ENCODE assay signal across 32 mouse cellular contexts in the genomic region with DNA sequence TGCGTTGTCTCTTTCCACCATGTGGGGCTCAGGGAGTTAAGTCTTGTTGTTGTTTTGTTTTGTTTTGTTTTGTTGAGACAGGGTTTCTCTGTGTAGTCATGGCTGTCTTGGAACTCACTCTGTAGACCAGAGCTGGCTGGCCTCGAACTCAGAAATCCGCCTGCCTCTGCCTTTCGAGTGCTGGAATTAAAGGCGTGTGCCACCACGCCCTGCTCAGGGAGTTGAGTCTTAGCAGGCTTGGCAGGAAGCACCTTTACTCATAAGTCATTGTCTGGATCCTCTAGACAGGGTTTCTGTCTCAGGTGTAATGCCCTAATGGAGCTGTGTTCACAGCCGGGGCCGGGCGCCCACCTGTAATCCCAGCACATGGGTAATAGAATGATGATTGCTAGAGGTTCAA. TPM values are rescaled to one million over a fixed set of nuclear protein-coding genes. Genes with fewer than 3 reads are reported as not detected.
A peak's percentile ranks its signal among the peaks of the same experiment; 100 is the strongest.
DNase-seq lines count a peak whose midpoint lies in the region; ATAC-seq lines count a peak whose summit lies in the region.
"Had no signal": no experiment of that assay in that cellular context is flagged by ENCODE, and none has a peak within 500 bp of the region (broad histone marks: within the 10 kb centered on the region; RNA-seq: fewer than 3 reads in every experiment).

No protein-coding gene starts in this region.

- H3K27me3 ChIP-seq in liver, embryonic 12.5 days (replicated peaks), result no peaks in the 10 kb centered on the region
- H3K27me3 ChIP-seq in liver, embryonic 16.5 days (ENCODE audit: control insufficient read depth, insufficient read depth, low read depth, low read length), result no peaks in the 10 kb centered on the region
- H3K27me3 ChIP-seq: embryonic facial prominence, embryonic 15.5 days; forebrain, embryonic 12.5 days; heart, embryonic 12.5 days; hindbrain, embryonic 15.5 days; limb, embryonic 12.5 days; neural tube, embryonic 12.5 days had no signal

- peaks cover 42% of the 10 kb centered on the region for H3K4me1 ChIP-seq in liver, embryonic 12.5 days
- H3K4me1 ChIP-seq in liver, embryonic 16.5 days (ENCODE audit: control insufficient read depth, low read depth, low read length), result peaks cover 24% of the 10 kb centered on the region

- 0 out of 2 replicates have a peak overlapping the region, but pooled peaks have one; percentile 100 for H3K27ac ChIP-seq in liver, embryonic 12.5 days
- no peak overlapping the region for H3K27ac ChIP-seq in liver, embryonic 16.5 days (ENCODE audit: low read length)
- H3K27ac ChIP-seq: left cerebral cortex, adult 2 months; limb, embryonic 12.5 days; macrophage; neural tube, embryonic 12.5 days had no signal

- no peak overlapping the region for H3K4me3 ChIP-seq in liver, embryonic 12.5 days
- no peak overlapping the region for H3K4me3 ChIP-seq in liver, embryonic 16.5 days (ENCODE audit: low read depth, low read length)
- H3K4me3 ChIP-seq: forebrain, embryonic 12.5 days; left cerebral cortex, adult 2 months; limb, embryonic 12.5 days; neural tube, embryonic 12.5 days had no signal

- peaks cover 49% of the 10 kb centered on the region for H3K36me3 ChIP-seq in liver, embryonic 12.5 days
- H3K36me3 ChIP-seq in liver, embryonic 16.5 days (ENCODE audit: control insufficient read depth, insufficient read depth), result no peaks in the 10 kb centered on the region

- WGBS in liver, embryonic 12.5 days (ENCODE audit: insufficient replicate concordance), result 92% methylated on average over 9 of the region's 9 CpGs
- WGBS in liver, embryonic 16.5 days (ENCODE audit: insufficient replicate concordance), result 87% methylated on average over 9 of the region's 9 CpGs

- no peak for ATAC-seq in liver, embryonic 12.5 days
- no peak for ATAC-seq in liver, embryonic 16.5 days (ENCODE audit: low read depth)
- ATAC-seq: CD4-positive, CD25-positive, alpha-beta regulatory T cell, adult 4 months; forebrain, postnatal 0 days; inflammation-experienced regulatory T-cells, adult 6 months; lung, postnatal 0 days; midbrain, embryonic 16.5 days had no signal

- H3K4me2 ChIP-seq in liver, embryonic 12.5 days, result peak overlapping the region; percentile 74
- H3K4me2 ChIP-seq in liver, embryonic 16.5 days (ENCODE audit: low read depth, low read length), result peak overlapping the region; percentile 63; the same call in 1 of the 2 replicates

- peak; percentile 46 for DNase-seq in cerebellum, adult 9-10 months
- DNase-seq in cerebellum, adult 18-20 months, result no peak
- DNase-seq in liver (no peak), ES-CJ7 (ENCODE audit: low read depth, low spot score) (peak; percentile 63)
- no peak for DNase-seq in layer of hippocampus, adult 11-12 months (ENCODE audit: low spot score)
- DNase-seq in lung, postnatal 10 days, result no peak
- DNase-seq: adrenal gland, postnatal 10 days; cerebellum, adult 11 months; forebrain, postnatal 0 days; gastrocnemius, postnatal 25 days; heart, adult 18-20 months; heart, postnatal 14 days; kidney, adult 11 months; kidney, postnatal 14 days; lung, adult 18-20 months; right cerebral cortex, postnatal 4 days; thymus, postnatal 4 days had no signal

- no peaks in the 10 kb centered on the region for H3K9me3 ChIP-seq in liver, embryonic 12.5 days (replicated peaks)
- no peaks in the 10 kb centered on the region for H3K9me3 ChIP-seq in liver, embryonic 16.5 days (replicated peaks; ENCODE audit: control insufficient read depth, low read length)
- H3K9me3 ChIP-seq: embryonic facial prominence, embryonic 15.5 days; forebrain, embryonic 12.5 days; heart, embryonic 12.5 days; hindbrain, embryonic 10.5 days; hindbrain, embryonic 15.5 days; limb, embryonic 12.5 days; neural tube, embryonic 12.5 days had no signal

- no peak overlapping the region for H3K9ac ChIP-seq in liver, embryonic 12.5 days
- H3K9ac ChIP-seq in liver, embryonic 16.5 days (ENCODE audit: low read depth, low read length), result no peak overlapping the region
- H3K9ac ChIP-seq: embryonic facial prominence, embryonic 15.5 days; forebrain, embryonic 12.5 days; forebrain, postnatal 0 days; heart, embryonic 12.5 days; limb, embryonic 12.5 days had no signal

RNA-seq across cellular contexts. Expression of a gene that starts 2.7 kb away (rescaled TPM):
- polyA plus RNA-seq in liver, embryonic 12.5 days (2016; fragmentation: Nextera tagmentation; extraction: Ambion mirVana), result 13.5 and 14.2 TPM in 2 replicates
- 9.4 and 10.3 TPM in 2 replicates for polyA plus RNA-seq in liver, embryonic 16.5 days (2015; fragmentation: Nextera tagmentation; extraction: Ambion mirVana)

RNA-seq across cellular contexts. Expression of a gene that starts 45.7 kb away (rescaled TPM):
- polyA plus RNA-seq in liver, embryonic 12.5 days (2016; fragmentation: Nextera tagmentation; extraction: Ambion mirVana), result 35.8 and 35.9 TPM in 2 replicates
- polyA plus RNA-seq in liver, embryonic 16.5 days (2015; fragmentation: Nextera tagmentation; extraction: Ambion mirVana), result 18.8 and 21.2 TPM in 2 replicates

RNA-seq across cellular contexts. Expression of a gene that starts 58.1 kb away (rescaled TPM):
- 23.6 and 24.9 TPM in 2 replicates for polyA plus RNA-seq in liver, embryonic 12.5 days (2016; fragmentation: Nextera tagmentation; extraction: Ambion mirVana)
- 6.5 and 6.6 TPM in 2 replicates for polyA plus RNA-seq in liver, embryonic 16.5 days (2015; fragmentation: Nextera tagmentation; extraction: Ambion mirVana)

Comparison
In these comparisons a context has a peak if more than half of its experiments do, and no peak if none do; other contexts are left out.
1. DNase-seq: peak in cerebellum, adult 9-10 months (single experiment) and ES-CJ7 (single experiment); none in cerebellum, adult 18-20 months (0 of 2), liver (single experiment), layer of hippocampus, adult 11-12 months (single experiment) and lung, postnatal 10 days (single experiment).